Mouse (Mus musculus) adrenal gland, postnatal 10 days (tissue): ENCODE data around the gene Adtrp. TPM values are rescaled to one million over a fixed set of nuclear protein-coding genes. Genes with fewer than 3 reads are reported as not detected.

ENCODE experiments used
- DNase-seq: peaks from one replicate; pipeline ENCODE4 v3.0.0; 2021; ENCODE audit warnings: mixed read lengths
- long read RNA-seq, 2 experiments: library from polyadenylated mRNA; stranded (forward); transcript quantifications; one replicate each; pipeline ENCODE4 v2.0.0; 2021
- total RNA-seq, 2 experiments: library from RNA; stranded (reverse); gene quantifications; 2 replicates each; pipeline ENCODE4 v1.2.3; 2021

The Adtrp gene
- total RNA-seq: 100 to 1,000 TPM in 1 of 2 experiments, 10 to 100 TPM in 1; 74.8 to 101 TPM
- long read RNA-seq, experiment 1, transcript Adtrp-202 (7 exons, 1,602 nt): major isoform, 36 of 79 reads
- long read RNA-seq, experiment 1, partial matches to known transcripts: 32 of 79 reads
- long read RNA-seq, experiment 1, other reads (novel, unspliced or antisense): 11 of 79 reads
- long read RNA-seq, experiment 2, transcript Adtrp-202 (7 exons, 1,602 nt): major isoform, 26 of 39 reads
- long read RNA-seq, experiment 2, partial matches to known transcripts: 5 of 39 reads
- long read RNA-seq, experiment 2, other reads (novel, unspliced or antisense): 8 of 39 reads

GRCm38 (mm10) chr13:41847516-41848126, at the start of gene Adtrp:
Gene Adtrp, minus strand, starts transcription at chr13:41847684.
- DNase-seq: peak; percentile 73

GRCm38 (mm10) chr13:41892016-41892415, 44.5 kb upstream of the Adtrp start:
- no peak for DNase-seq

GRCm38 (mm10) chr13:41890618-41891017, 43.1 kb upstream of the Adtrp start:
- no peak for DNase-seq

- DNase-seq: no peak
Measured at GRCm38 (mm10) chr13:41890111-41890600, 42.7 kb upstream of the Adtrp start.

- DNase-seq: no peak
Measured at GRCm38 (mm10) chr13:41888644-41889043, 41.2 kb upstream of the Adtrp start.

GRCm38 (mm10) chr13:41886120-41886519, 38.6 kb upstream of the Adtrp start:
- no peak for DNase-seq

GRCm38 (mm10) chr13:41883665-41884291, 36.3 kb upstream of the Adtrp start:
- DNase-seq: no peak

GRCm38 (mm10) chr13:41881201-41881600, 33.7 kb upstream of the Adtrp start:
- peak; percentile 80 for DNase-seq

GRCm38 (mm10) chr13:41880525-41880924, 33.0 kb upstream of the Adtrp start:
- no peak for DNase-seq

- no peak for DNase-seq
Measured at GRCm38 (mm10) chr13:41872686-41873085, 25.2 kb upstream of the Adtrp start.

GRCm38 (mm10) chr13:41872161-41872562, 24.7 kb upstream of the Adtrp start:
- DNase-seq: no peak

GRCm38 (mm10) chr13:41867533-41867932, 20.0 kb upstream of the Adtrp start:
- no peak for DNase-seq

- no peak for DNase-seq
Measured at GRCm38 (mm10) chr13:41865575-41865974, 18.1 kb upstream of the Adtrp start.

GRCm38 (mm10) chr13:41865071-41865470, 17.6 kb upstream of the Adtrp start:
- peak; percentile 40 for DNase-seq

GRCm38 (mm10) chr13:41860603-41861405, 13.3 kb upstream of the Adtrp start:
- DNase-seq: no peak

GRCm38 (mm10) chr13:41855206-41856185, 8.0 kb upstream of the Adtrp start:
- DNase-seq: peak; percentile 29

- DNase-seq: no peak
Measured at GRCm38 (mm10) chr13:41850727-41851378, 3.4 kb upstream of the Adtrp start.

GRCm38 (mm10) chr13:41846516-41846915, 968 bp downstream of the Adtrp start:
- DNase-seq: peak; percentile 59

- DNase-seq: peak; percentile 5
Measured at GRCm38 (mm10) chr13:41845013-41845412, 2.5 kb downstream of the Adtrp start.

GRCm38 (mm10) chr13:41844071-41844470, 3.4 kb downstream of the Adtrp start:
- DNase-seq: peak; percentile 15
